Mouse (Mus musculus) gastrocnemius, postnatal 4 days (tissue): ENCODE results near the gene Ezh2. TPM values are rescaled to one million over a fixed set of nuclear protein-coding genes. Genes with fewer than 3 reads are reported as not detected.

Experiments used
- DNase-seq, 2 experiments: peaks; one replicate each; pipeline ENCODE4 v3.0.0; 2021 to 2022; ENCODE audit warnings: low spot score in 2 of 2, mixed read lengths in 2 of 2
- total RNA-seq, 2 experiments: library from RNA; stranded (reverse); gene quantifications; 2 replicates each; pipeline ENCODE4 v1.2.3; 2021

The Ezh2 gene
- total RNA-seq, 2 experiments from 2014 or later: 44.7 to 51.0 TPM

- no peak for DNase-seq
These were observed 42.9 kb downstream of the Ezh2 start for GRCm38 (mm10) chr6:47552280-47552679.

DNA sequence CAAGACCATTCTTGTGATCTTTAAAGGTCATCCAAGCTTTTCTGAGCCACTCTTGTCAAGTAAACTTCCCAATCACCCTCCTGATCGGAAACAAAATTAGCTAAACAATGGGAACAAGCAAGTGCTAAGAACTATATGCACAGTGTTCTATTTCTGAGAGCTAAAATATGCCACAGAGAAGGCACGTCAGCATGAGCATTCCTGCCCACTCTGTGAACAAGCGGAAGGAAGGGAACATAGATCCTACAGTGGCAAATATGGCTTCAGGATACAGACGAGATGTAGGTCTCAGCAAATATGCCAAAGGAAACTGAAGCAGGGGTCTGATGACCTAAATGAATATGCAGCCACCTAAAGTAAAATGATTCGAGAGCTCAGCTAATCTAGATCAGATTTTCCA lies 59.8 kb downstream of the Ezh2 start:
- no peak for DNase-seq

DNA sequence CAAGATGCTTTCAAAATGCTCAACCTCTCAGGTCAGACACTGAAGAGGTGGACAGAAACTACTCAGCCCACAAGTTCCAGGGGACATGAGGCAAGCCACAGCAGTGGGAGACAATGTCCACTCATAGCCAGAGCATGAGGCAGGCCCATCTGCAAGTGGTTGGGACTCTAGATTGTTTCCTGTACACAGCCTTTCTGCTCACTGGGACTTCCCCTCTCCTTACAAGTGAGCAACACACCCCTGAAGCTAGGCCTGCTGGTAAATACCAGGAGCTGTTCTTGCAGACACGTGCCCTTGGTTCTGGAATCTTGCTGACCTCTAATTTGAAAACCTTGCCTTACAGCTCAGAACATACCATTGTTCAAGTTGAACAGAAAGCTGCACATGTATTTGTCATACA lies 62.6 kb downstream of the Ezh2 start:
- DNase-seq: no peak

DNA sequence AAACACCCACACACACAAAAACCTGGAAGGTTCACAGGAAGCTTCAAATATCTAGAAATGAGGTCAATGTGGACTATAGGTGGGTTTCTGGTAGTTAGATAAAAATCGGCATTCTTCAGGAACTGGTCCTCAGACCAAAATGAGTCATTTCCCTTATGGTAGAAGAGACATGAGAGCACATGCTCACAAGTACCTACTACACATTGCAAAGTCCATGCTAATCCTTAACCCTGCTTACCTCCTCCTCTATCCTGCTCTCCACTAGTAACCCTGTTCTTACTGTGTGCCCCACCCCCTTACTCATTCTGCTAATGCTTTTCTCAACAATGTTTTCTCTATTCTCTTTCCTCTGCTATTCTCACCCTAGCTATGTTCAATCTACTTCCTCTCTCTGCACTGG lies 67.5 kb downstream of the Ezh2 start:
- DNase-seq: no peak

DNA sequence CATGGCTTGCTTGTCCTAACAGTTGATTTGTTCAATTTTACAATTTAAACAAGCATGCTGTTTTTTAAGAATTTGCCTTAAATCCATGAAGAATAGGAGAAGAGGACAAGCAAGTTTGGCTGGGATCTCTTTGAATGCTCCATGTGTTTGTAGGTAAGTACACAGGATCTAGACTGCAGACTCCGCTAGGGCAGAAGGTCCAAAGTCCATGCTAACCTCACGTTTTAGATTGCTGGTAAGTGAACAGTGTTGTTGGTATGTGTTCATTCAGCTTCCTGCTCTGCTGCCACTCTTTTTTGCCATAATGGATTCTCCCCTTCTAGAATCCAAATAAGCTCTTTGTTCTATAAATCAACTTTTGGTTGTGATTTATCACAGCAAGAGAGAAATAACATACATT lies 68.0 kb downstream of the Ezh2 start:
- DNase-seq: no peak

GRCm38 (mm10) chr6:47526446-47526845 lies 68.7 kb downstream of the Ezh2 start:
- DNase-seq: no peak

DNA sequence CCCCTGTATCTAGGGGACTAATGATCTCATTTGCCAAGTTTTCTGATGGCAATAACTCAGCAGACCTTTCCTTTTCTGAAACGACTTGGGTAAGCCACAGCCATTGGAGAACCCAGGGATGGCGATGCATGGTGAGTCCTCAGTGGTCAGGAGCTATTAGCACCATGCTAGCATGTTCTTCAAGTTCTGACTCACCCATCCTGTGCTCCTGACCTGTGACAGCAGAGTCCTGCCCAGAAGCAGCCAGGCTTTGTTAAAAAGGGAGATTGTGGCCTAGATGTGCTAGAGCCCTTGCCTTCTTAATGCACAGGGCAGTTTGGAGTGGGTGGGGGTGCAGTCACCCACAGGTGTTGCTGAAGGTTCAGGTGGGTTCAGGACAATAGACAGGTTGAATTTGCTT lies 70.1 kb downstream of the Ezh2 start:
- DNase-seq: no peak

GRCm38 (mm10) chr6:47522431-47522830 lies 72.7 kb downstream of the Ezh2 start:
- no peak for DNase-seq

DNA sequence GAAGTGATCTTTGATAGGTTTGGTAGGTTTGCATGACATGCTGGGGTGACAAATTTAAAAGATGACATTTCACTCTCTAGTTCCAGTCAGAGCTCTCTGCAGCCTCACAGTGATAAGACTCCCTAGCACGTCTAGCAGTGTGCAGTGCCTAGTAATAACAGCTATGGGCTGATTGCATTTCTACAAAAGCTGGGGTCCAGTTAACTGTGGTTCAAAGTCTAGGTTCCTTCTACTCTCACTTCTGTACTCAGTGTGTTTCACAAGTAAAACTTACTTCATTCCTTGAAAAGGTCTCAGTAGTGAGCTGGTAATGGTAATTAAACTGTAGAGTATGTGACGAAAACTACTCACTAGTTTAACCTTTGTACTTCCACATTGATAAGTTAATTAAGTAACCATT lies 75.1 kb downstream of the Ezh2 start:
- DNase-seq: no peak

GRCm38 (mm10) chr6:47494562-47494961 lies 100.6 kb downstream of the Ezh2 start:
- no peak for DNase-seq

- no peak for DNase-seq
These were observed 113.1 kb downstream of the Ezh2 start for GRCm38 (mm10) chr6:47482027-47482426.

Other genes with a start within 250 kb of the Ezh2 start
- gene Cul1, start 141.9 kb downstream of the Ezh2 start, total RNA-seq: 100 to 1,000 TPM in 1 of 2 experiments, 10 to 100 TPM in 1; 89.5 to 109 TPM
- gene Pdia4, start 218.1 kb upstream of the Ezh2 start, total RNA-seq: 10 to 100 TPM; 60.3 to 64.3 TPM
- gene Zfp786, start 235.5 kb upstream of the Ezh2 start, total RNA-seq: 1 to 10 TPM; 1.0 to 1.3 TPM
- 1 to 10 TPM; 7.5 to 8.8 TPM for gene Zfp398, start 240.3 kb upstream of the Ezh2 start, total RNA-seq